Mouse (Mus musculus) frontal cortex, postnatal 14 days (tissue): ENCODE data around the gene Fgfr2.

Experiments used
- DNase-seq, 2 experiments: peaks; one replicate each; pipeline ENCODE4 v3.0.0; 2022; ENCODE audit warnings: low spot score in 2 of 2

Fgfr2 gene

DNA sequence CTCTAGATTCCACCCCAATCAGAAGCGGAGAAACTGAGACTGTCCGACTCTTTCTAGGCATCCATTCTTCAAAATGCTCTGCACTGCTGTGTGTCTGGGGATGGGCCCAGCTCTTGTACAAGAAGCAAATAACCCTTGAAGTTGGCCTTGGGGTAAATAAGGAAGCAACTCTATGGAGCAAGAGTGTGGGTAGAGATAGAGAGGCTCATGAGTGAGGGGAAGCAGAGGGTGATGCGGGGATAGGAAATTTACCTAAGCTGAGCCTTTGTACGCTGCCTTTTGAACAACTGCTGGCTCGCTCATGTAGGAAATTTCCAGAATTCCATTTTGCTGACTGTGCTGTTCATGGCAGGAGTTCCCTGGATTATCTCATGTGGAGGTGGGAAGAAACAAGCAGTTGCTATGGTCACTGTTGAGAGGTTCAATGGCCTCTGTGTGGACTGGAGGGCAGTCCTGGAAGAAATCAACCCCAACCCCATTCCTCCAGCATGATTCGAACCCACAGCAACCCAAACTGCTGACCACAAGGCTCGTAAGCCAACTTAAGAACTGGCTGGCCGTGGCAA is 896.0 kb downstream of the Fgfr2 start:
- DNase-seq = no peak

DNA sequence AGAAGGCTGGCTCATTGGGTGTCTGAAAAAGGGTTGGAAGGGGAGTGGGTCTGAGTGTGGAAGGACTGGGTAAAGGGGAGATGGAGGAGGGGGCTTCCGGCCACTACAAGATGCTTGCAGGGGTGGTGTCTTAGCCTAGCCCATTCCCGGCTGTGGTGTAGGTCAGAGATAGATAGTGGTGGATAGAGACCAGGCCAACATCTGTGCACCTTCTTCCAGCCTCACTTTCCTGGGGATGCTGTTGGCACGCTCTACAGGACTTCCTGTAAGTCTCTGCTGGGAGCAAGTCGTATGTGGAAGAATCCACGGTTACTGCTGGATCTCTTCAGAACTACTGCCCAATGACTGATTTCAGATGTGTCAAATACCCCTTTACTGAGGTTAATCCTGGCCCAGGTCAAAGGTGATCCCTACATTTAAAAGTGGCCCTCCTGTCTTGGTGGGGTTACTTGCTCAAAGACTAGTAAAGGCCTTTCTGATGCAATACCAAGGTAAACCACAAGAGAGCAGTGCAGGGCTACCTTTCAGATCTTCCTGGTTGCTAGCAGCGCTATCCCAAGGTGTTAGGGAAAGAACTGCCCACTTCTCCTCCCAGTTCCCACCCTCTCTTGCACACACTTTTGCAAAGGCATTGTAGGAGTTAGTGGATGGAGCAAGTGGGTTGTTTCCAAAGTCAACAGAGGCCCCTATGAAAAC is 896.6 kb downstream of the Fgfr2 start:
- DNase-seq = peak; percentile 51 to 89

DNA sequence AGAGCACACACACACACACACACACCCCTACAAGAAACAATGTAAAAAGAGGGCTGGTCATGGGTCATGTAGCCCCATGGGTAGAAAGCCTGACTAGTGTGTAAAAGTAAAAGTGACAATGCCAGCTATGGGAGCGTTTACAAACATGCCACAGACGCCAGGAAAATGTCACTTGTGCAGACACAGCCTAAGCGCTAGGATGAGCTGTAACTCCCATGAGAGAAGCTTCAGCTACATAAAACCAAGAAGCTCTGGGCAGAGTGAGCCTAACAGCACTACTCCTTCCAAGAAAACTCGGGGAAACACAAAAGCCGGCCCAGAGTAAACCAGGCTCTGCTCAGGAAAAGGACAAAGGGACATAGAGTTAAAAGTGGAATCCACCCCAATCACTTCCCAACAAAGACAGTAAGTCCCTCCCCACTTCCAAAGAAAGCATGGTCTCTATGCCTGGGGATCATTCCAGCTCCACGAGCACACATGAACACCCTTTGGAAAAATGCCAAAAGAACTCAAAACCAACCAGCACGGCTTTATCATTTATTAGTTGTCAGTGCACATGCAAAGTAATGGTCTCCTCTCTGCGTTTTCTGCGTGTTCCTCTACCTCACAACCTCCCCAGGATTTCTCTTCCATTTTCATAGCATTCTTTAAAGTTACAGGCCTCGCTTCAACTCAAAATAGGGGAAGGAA is 899.6 kb downstream of the Fgfr2 start:
- DNase-seq = no peak

DNA sequence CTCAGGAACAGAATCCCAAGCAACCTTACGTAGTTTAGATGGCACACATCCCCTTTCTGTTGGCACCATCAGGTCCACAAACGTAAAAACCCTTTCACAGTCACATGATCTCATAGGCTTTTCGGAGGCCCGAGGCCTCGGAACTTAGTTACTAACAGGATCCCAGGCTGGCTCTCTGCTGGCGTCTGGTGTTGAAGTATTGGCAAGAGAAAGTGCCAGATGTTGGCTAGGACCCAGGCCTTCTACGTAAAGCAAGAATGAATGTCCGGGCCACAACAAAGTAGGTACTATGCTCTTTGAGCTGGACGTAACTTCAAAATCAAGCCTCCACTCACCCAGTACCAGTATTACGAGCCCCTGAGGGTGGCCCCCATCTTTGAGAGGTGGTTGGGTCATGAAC is 909.1 kb downstream of the Fgfr2 start:
- no peak for DNase-seq

DNA sequence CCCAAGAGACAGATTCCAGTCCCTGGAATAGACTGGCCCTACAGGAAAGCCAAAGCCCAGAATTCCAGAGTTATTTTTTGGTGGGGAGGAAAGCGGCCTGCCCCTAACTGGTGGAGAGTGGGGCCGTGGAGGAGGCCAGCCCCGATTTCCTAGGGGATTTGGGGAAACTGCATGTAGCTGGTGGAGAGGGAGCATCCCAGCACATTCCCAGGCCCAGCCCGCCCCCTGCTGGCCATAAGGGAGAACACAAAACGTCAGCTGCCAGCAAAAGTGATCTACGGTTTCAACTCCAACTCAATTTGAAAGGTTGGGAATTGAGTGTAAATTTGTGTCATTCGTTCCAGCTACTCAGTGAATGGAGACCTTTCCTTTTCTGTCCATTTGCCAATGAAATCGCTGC is 909.7 kb downstream of the Fgfr2 start:
- DNase-seq = peak; percentile 45 to 83

DNA sequence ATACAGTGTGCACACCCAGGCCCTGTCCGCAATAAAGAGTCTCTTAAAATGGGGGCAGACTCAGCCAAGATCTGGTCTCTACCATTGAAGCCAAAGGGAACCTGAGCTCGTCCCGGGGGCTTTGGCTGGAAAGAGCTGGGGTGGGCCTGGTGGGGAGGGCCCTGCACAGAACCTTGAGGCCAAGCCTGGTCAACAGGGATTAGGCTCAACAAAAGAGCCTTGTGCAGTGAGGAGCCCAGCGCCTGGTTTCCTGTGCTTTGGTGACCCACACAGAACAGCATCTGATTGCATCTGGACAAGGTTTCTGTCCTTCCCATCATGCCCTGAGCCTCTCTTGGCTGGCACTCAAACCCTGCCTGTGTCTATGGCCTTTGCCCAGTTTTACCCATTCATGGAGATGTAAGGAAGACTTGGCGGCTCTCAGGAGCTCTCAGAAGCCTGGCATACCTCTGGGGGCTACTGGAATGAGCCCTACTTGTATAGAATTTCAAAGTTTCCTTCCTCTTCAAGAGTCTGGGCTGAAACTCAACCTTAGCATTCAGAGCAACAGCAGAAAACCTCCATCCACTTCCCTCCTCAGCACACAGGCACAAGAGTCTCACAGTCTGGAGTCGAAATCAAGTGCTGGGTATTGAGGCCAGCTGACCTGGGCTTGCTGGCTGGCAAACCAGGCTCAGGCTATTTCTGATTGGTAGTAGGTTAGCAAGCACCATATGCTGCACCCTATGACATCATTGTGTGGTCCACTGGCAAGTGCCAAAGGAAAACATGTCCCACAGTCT is 911.0 kb downstream of the Fgfr2 start:
- DNase-seq = peak in 1 of 2 experiments; percentile 42

DNA sequence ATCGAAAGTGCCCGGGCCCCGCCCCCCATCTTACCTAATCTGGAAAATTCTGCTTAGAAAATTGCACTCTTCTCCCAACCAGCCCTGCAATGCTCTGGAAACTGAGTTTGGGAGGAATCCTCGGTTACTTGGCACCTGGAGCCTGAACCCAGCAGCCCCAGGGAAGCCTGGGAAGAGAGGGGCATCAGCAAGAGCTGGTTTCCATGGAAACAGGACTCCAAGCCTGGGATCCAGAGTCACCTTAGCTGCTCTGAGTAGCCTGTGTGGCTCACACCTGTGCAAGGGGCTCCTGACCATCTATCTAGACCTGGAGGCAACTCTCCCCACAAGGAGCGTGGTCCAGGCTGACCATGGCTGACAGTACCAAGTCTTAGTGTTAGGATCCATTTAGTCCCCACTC is 912.5 kb downstream of the Fgfr2 start:
- DNase-seq = no peak

DNA sequence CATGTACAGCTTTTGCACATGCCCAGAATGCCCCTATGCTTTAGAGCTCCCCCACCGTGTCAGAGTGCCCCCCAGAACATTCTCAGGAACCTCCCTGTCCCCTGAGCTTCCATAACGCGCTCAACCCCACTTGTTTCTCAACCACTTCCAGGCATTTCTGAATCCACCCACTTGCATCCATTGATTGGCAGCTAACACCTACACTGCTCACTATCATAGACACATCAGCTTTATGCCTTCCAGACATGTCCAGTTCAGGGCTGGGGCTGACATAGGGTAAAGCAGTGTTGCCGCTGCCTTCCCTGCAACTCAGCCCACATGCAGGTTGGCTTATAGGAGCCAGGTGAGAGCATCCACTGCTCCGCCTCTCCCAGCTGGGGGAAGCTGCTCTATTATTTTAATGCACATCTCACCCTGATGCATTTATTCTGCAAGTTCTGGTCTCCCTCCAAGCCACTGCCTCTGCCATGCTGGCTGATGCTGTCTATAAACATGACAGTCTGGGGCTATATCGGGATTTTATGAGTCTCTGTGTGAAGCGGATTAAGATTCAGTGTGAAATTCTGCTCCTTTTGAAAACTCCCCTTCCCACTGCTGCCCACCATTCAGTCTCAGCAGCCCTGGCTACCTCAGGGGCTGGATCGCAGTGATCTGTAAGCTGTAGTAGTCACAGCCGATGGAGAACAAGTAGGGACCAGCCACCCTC is 914.1 kb downstream of the Fgfr2 start:
- peak; percentile 47 to 53 for DNase-seq

DNA sequence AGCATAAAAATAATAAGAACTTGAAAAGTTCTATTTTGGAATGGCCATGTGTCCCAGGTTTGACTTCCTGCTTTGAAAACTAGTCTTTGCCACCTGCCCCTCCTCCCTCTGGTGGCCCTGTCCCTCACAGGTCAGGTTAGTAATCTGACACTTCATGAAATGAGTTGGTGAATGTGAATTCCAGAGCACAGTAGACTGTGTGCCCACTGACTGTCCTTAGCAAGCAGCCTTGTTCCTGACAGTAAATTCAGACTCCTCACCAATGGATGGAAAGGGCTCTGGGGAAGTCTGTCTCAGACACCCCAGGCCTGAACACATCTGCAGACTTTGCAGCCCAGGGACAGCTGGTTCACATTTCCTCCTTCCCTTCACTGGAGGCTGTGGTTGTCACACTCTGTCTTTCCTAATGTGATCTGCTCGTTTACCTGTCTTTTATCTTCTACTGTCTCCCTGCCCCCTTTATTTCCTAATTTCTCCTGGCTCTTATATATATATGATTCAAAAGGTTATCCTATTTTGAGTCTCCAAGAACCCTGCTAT is 919.0 kb downstream of the Fgfr2 start:
- DNase-seq = no peak

DNA sequence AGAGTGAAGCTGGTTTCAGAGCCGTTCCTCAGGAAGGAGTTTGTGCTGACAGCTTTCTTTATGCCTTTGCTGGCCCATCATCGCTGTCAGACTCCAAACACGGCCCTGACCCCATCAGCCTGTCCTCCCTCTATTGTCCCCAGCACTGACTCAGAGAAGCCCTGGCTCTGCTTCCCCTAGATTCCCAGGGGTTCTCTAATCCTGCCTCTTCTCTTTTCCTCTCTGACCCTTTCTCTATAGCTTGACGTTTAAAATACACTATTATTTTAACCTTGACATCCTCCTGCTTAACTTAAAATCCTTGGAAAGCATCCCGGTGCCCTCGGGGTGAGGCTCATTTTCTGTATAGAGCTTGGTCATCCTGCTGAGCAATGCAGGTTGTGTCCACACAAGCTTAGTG is 923.5 kb downstream of the Fgfr2 start:
- no peak for DNase-seq

DNA sequence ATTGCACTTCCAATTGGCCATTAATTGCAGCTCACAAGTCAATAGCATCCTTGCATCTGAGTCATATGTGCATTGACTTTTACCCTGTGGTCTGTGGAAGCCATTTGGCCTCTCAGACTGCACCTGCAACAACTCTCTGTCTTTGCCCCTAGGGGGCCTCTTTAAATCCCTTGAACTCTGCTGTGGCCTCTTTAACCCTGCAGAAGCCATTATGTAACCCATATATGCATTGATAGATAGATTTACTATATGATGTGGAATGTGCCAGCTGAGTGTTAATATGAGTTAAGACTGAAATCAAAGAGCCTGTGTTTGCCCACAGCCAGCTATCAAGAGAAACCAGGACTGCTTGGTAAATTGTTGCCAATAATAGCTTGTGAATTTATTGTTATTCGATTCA is 924.3 kb downstream of the Fgfr2 start:
- no peak for DNase-seq

DNA sequence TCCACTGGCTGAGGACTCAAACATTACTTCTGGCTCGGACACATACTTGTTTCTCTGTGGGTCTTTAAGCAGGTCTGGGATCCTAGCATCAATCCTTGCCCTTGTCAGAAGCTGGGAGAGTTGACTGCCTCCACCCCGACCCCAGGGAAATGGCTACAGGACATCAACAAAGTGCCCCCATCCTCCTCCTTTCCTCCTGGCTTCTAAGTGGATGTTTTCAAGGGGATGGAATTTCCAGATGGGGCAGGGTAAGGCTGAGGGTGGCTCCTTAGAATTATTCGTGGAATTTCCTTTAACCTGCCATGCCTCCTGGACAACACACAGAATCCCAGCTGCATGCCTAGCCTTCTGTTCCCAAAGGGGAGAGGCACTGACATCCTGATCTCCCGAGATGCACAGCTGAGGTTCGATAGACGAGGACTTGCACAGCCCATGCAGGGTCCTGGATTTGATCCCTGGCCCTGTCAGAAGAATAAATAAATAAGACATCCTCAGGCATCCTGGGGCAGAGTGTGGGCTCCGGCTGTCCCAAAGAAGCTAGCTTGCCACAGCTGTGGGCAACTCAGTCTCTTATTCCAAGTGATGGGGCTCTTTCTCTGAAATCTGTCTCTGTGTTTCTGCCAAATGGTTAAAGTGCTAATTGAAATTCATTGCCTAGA is 925.2 kb downstream of the Fgfr2 start:
- no peak for DNase-seq

DNA sequence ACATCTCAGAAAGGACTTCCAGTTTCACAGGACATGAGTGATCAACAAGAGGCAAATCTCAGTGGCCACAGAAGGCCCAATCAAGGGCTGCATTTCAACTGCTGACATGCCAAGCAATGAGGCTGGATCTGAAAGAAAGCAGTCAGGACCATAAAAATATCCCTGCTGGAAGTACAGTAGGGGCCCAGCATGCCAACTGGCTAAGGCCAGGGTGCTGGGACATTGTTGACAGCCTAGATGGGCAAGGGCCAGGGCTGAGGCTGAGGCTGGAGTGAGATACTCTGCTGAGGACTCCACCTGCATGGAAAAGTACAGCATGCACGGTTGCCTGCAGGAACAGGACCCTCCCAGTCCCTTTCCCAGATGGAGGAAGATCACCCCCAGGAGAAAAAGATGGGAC is 926.6 kb downstream of the Fgfr2 start:
- no peak for DNase-seq

DNA sequence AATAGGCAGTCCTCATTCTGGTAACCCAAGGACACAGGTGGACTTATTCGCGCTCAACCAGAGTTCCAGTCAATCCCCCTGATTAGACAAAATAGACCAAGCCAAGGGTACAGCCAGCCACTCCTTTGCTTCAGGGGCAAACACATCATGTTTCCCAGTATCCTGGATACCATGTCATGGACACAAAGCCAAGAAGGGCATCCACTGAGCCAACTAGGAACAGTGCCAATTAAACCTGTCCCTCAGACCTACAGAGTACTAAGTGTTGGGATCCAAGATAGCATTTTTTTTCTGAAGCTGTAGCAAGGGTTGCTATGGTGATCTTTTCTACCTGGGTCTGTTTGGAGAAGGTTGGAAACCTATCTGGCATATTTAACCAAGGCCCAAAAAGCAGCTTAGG is 929.5 kb downstream of the Fgfr2 start:
- DNase-seq = no peak

DNA sequence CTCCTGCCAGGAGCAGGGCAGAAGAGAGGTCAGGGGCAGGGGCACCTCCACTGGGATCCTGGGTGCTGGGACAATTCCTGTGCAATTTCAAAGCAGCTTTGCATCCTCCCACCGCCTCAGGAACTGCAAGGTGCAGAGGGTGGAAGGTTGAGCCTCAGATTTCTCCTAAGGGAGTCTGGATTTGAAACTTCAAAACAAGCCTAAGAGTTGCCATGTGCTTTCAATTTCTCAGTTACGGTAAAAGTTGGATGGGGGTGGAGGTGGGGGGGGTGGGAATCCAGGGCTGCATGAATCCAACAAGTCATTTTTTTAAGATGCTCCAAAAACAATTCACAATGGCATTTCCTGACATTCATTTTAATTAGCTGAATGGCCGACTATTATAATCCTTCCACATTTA is 935.7 kb downstream of the Fgfr2 start:
- DNase-seq = no peak

DNA sequence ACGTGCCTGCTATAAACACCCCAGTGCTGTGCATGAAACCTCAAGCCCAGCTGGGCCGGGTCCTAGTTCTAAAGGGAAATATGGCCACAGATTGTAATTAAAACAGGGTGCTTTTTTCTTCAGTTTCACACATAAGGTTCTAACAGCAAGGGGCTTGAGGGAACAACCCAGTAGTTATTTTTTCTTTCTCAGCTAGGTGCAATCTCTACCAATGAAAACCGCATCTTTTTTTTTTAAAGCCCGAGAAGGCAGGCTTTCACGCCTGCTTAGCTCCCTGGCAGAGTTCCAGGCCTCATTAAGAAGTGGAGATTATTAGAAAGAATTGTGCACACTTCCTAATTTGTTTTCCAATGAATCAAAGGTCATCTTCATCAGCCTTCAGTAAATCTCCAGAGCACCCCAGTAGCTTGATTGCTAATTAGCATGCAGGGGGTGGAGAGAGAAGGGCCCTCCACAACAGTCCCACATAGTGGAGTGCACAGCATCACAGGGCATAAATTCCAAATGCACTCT is 939.2 kb downstream of the Fgfr2 start:
- DNase-seq = no peak

DNA sequence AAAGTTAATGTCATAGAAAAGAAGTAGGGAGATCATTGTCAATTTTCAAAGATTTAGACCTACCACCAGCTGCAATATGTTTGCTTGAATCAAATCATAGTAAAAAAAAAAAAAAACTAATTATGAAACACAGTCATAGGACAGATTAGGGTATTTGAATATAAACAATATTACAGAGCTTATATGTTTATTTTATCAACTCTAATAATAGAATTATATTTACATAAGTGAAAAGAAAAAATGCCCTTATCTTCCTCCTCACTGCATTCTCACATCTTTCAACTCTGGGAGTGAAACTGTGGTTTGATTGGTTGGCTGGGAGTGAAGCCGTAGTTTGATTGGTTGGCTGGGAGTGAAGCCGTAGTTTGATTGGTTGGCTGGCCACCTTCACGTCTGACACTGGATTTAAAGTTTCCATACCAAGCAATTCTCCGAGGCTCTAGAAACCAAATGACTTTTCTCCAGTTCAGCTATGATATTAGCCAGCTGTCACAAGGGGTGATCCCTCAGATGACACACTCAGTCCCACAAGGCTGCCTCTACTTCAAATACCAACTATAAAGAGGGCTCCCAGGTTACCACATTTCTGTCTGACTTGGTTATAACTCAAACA is 941.5 kb downstream of the Fgfr2 start:
- DNase-seq = no peak

DNA sequence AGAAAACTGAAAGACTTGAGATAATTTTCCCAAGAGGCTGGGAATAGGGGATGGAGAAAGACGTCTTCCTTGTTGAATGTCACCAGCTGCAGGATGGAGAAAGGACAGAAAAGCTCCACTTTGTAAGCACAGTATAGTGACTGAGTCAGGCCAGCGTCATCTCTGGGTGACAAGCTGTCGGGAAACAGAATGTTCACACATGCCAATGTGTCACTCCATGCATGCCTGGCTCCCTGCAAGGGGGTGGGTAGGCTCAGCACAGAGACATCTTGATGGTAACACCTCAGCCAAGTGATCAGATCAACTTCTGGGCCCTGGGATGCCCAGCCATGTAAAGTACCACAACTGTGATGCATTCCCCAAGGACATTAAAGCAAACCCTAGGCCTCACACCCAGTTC is 942.1 kb downstream of the Fgfr2 start:
- DNase-seq = no peak

DNA sequence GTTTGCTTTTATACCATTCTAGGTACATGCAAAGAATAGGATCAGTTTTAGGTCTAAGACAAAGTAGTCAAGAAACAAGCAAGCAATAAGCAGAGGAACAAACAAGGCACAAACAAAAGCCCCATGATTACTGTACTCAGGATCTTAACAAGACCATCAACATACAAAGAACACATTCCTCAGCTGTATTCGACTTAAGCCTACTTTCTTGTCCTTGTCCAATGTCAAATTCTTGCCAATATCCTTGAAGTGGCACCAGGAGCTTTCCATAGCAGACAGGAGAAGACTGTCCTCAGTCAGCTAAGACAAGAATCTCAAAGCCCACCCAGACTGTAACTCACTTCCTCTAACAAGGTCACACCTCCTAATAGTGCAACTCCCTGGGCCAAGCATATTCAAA is 944.1 kb downstream of the Fgfr2 start:
- no peak for DNase-seq

DNA sequence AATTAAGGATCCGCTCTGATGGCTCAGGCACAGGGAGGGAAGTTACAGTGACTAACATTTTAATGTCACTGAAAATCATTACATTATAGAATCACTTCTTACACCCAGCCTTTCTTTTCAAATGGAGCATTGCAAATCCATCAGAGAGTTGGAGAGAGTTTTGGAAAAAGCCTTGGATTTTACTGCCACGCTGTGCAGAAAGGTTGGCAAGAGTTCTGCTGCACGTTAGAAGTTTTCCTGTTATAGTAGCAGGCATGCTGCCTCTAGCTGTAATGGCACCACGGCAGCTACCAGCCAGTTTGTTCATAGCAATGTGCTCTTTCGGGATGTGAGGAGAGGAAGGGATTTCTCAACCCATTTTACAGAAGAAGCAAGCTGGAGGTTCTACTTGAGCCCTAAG is 948.4 kb downstream of the Fgfr2 start:
- DNase-seq = no peak
